Mouse (Mus musculus): Measurements from ENCODE around the gene Stambpl1.

DNA sequence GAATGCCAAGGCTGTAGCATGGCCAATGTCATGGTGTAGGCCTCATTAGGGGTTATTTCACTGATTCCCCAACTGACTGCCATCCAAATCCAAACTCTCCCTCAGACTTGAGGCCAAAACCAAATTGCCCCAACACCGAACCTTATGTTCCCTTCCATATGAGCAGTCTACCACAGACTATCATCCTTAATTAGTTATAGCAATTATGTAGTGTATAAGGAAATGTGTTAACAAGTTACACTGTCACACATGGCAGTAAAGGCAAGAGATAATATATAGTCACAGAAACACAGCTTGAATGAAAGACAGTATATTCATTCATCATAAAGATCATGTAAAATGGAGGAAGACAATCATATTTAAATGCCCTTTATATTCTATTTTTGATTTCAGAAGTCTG lies 81.0 kb downstream of the Stambpl1 start:
- TF ChIP-seq CTCF (IDR thresholded peaks at IDR 0.05) (no peak), EP300 (IDR thresholded peaks at IDR 0.05) (no peak)

Data from lung, postnatal 0 days (tissue).